Mouse (Mus musculus): ENCODE measurements around the gene Zfp704. TPM values are rescaled to one million over a fixed set of nuclear protein-coding genes. Genes with fewer than 3 reads are reported as not detected.

The Zfp704 gene
- polyA plus RNA-seq (2012; rRNA removed), result 16.7 and 17.3 TPM in 2 replicates

DNA sequence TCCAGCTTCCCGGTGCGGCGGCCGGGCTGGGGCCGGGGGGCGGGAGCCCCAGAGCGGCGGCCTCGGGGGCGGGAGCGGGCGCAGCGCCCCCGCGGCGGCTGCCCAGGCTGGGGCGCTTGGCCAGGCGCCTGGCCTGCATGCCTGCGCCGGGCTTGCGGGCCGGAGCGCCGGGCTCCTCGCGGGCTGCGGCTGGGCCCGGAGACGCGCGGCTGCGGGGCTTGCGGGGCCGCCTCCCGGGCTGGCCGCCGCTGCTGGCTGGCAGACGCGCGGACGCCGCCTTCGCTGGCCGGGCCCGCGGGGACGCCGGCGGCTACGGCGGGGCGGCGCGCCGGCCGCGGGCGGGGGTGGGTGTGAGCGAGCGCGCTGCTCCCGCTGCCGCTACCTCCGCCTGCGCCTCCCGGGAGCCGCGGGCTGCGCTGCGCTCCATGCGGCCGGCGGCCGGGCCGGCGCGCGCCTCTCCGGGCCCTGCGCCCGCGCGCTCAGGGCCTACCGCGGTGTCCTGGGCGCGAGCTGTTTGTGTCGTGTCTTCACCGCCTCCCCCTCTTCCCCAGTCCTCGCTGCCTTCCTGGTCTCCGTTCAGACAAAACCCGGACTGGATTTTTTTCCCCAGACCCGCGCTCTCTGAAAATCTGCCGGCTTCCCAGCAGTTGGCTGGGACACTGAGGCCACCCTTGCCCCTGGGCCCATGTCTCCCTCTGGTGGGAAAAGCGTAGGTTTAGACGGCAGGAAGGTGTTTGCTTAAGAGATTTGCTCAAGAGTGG lies at the start of gene Zfp704:
Zfp704 (minus strand) TSS at position 505 of the 761 bp plus-strand sequence.
- DNase-seq (ENCODE audit: extremely low spot score in 1 of 2, low spot score in 1 of 2), result peak; percentile 81 to 88

DNA sequence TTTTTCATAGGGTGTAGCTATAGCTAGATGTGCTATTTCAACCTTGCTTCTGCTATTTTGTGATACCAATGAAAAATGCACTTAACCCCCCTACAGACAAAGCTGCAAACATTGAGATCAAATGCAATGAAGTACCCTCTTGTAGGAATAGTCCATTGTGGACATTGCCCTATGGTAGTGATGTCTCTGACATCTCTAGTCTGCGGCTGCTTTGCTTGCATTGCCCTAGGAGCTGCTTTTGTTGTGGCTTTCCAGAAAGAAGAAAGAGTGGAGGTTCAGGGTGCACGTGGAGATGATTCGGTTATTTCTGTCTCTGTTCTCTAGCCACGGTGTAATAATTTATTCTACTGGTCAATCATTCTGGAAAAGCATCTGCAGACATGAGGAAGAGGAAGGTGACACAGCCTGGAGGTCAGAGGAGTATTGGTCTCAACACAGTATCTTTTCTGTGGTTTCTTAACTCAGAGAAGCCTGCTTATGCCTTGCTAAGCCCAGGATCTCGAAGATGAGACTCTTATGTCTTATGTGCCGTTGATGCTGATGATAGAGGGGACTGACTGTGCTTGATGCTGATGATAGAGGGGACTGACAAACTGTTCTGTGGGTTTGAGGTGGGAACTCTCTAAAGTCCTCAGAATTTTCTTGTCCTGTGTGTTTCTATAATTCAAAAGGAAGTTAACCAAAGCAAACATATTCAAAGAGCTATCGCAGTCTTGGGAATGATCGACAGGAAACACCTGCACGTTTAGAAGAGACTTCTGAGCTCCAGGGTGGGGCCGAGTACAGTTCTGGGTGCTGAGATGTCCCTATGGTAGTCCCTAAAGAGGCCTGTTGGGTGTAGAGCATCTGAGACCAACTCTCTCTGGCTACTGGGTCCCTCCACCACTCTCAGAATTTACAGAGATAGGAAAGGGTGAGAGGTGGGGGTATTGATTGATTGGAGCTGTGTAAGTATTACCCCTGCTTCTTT lies 23.4 kb upstream of the Zfp704 start:
- DNase-seq (ENCODE audit: extremely low spot score in 1 of 2, low spot score in 1 of 2), result no peak

DNA sequence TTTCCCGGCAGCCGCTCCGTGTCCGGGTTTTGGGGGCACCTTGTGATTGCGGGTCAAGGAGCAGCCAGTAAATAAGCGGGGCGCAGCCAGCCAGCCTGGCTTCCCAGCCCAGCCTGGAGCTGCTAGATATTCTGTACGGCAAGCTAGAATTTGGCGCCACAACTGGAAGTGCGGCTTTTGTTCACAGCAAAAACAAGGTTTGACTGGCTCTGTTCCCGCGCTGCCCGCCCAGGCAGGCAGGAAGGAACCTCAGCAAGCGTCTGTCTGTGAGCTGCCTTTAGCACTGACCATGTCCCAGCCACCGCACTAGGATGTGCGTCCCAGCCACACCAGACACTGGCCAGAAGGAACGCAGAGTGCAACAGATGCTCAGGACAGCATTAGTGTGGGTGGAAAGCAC lies 20.1 kb upstream of the Zfp704 start:
- DNase-seq (ENCODE audit: extremely low spot score in 1 of 2, low spot score in 1 of 2), result peak; percentile 7 to 68

DNA sequence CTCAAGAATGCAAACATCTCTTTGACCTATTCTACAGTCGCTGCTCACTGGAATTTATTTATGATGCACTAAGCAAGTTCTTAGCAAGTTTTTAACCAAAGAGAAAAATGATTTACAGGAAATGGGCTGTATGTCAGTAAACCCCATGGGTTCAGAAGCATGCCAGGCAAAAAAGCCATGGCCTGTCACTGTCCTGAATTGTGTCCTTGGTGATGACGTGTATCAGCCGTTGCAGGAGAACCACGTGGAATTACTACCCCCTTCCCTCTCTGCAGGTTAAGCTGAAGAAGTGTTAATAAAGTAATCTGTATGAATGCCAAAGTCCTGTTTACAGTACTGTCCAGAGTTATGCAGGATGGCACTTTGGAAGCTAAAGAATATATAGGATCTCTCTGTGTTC lies 18.2 kb upstream of the Zfp704 start:
- DNase-seq (ENCODE audit: extremely low spot score in 1 of 2, low spot score in 1 of 2), result no peak

DNA sequence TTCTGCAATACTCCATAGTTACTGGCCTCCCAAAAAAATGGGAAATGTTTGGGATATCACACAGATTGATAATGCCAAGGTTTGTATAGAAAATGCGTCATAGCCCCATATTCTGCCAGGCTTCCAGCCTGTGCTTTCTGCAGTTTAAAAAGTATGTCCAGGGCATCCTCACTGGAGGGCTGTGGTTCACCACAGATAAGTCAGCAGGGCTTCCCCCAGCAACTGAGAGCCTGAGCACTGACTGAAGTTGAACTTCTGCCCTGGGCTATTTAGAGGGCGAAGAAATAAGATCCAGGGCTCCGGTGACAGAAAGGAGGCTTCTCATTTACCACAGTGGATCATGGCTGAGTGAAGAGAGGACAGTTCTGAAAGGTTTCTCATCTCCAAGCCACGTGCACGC lies 16.3 kb upstream of the Zfp704 start:
- no peak for DNase-seq (ENCODE audit: extremely low spot score in 1 of 2, low spot score in 1 of 2)

DNA sequence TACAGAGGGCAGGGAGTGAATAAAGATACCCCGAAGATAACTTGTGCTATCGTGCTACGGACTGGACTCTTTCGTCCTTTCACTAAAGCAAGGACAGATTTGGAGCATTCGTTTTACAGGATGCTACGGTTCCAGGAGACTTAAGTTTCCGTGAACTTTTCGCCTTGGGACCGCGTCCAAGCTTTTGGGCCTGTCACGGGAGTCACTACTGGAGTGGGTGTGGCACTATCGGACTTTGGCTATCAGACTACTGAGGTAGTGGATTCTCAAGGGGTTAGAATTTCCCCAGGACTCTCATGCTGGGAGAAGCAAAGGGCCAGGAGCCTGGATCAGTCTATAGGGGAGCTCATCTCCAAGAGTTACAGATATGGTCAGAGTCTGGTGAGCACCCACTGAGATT lies 10.7 kb upstream of the Zfp704 start:
- no peak for DNase-seq (ENCODE audit: extremely low spot score in 1 of 2, low spot score in 1 of 2)

DNA sequence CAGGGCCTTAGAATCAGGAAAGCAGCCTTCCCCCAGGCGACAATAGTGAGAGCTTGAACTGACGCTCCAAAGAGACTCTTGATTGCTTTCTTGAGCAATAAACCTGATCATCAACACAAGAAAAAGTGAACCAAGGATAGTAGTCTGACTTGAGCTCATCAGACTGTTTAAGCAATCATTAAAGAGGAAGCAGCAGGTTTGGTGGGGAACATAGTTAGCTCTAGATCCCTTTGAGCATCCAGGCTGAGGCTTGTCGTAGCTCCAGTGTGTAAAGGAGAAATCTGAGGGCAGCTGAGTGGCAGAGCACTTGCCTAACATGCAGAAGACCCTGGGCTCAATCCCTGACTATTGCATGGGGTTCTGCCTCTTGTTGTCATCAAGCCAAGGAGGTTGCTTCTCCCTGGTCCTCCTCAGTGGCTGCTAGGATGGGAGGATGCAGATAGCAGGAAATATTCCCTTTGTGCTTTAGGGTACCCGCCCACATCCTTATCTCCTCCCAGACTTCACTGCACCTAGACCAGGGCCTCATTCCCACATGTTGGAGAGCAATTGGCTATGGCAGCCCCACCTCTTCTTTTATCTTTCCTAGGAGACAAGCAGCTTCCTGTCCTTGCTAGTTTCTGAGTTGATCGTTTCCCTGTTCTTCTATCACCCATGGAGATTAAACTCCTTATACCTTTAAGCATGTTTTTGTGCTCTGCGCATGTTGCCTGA lies 9.8 kb upstream of the Zfp704 start:
- no peak for DNase-seq (ENCODE audit: extremely low spot score in 1 of 2, low spot score in 1 of 2)

DNA sequence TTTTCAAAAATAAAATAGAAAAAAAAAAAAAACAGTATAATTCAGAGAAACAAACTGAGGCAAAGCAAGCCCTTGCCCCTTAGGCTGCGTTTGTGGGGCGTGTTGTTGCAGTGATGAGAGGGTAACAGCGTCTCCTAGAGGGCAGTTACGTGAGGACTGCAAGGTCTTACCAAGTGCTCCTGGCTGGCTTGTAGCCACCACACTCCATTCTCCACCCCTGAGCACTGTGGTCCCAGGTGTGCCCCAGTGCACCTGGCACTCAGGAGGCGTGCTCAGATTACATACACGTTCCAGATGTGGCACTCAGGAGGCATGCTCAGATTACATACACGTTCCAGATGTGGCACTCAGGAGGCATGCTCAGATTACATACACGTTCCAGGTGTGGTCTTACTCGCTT lies 7.2 kb upstream of the Zfp704 start:
- no peak for DNase-seq (ENCODE audit: extremely low spot score in 1 of 2, low spot score in 1 of 2)

DNA sequence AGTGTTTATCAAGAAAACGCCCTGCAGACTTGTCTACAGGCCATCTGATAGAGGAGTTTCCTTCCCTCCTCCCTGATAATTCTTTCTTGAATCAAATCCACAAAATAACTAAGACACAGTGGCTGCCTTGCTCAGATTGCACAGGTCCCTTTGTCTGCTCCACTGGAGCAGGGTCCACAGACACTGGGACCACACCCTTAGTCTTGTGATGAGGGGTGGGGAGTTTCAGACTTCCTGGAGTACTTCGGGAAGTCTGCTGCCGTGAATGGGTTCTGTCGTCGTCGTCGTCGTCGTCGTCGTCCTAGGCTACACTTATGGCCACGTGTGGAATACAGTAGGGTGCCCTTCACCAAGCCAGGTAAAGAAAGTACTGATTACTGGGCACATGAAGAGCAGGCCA lies 4.8 kb upstream of the Zfp704 start:
- DNase-seq (ENCODE audit: extremely low spot score in 1 of 2, low spot score in 1 of 2), result no peak

DNA sequence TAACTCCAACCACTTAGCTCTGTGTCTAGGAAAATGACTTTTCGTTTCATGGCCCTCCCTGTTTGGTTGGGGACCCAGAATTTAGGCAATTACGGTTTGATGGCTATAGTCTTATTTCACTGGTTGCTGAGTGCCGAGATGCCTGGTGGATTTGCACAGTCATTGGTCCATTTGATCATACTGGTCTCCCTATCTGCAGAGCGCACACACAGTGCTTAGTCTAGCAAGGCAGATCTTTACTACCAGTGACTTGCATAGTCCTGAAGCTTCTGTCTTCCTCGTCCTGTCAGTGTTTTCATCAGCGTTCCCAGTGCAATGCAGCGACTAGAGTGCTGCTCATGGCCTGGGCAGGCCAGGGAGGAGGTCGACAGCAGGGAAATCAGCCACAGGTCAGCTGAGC lies 4.1 kb upstream of the Zfp704 start:
- no peak for DNase-seq (ENCODE audit: extremely low spot score in 1 of 2, low spot score in 1 of 2)

DNA sequence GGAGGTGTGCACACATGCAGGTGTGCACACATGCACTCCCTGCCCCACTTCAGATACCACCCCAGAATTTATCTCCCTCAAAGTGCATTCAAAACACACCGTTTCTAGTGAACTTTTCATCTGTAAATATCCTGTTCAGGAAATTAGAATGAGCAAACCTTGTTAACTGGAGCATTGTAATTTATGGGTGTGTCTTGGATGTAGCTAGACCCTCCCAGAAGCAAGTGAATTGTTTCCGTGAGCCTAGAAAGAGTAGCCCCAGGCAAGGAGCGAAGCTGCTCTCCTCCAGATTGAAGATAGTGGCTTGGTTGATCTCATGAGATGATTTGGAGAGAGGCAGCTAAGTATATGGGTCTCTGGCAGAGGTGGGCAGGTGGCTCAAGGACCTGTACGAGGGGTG lies 1.3 kb upstream of the Zfp704 start:
- no peak for DNase-seq (ENCODE audit: extremely low spot score in 1 of 2, low spot score in 1 of 2)

DNA sequence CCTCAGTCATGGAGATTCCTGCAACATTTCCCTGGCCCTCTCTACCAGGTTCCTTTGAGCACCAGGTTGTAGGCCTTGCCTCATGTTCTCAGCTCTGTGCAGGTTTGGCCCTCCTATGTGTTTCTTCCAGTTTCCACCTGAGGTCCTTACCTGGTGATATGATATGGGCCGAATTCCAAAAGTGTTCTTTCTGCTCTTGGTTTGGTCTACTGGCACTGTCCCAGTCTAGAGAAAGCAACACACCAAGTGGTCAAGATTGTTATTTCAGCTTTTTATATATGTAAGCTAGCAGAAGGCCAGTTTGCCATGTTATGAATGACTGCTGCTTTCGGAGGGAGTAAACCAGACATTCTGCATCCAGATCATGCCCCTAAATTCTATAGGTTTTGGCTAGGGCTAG lies 541 bp upstream of the Zfp704 start:
- DNase-seq (ENCODE audit: extremely low spot score in 1 of 2, low spot score in 1 of 2), result no peak

DNA sequence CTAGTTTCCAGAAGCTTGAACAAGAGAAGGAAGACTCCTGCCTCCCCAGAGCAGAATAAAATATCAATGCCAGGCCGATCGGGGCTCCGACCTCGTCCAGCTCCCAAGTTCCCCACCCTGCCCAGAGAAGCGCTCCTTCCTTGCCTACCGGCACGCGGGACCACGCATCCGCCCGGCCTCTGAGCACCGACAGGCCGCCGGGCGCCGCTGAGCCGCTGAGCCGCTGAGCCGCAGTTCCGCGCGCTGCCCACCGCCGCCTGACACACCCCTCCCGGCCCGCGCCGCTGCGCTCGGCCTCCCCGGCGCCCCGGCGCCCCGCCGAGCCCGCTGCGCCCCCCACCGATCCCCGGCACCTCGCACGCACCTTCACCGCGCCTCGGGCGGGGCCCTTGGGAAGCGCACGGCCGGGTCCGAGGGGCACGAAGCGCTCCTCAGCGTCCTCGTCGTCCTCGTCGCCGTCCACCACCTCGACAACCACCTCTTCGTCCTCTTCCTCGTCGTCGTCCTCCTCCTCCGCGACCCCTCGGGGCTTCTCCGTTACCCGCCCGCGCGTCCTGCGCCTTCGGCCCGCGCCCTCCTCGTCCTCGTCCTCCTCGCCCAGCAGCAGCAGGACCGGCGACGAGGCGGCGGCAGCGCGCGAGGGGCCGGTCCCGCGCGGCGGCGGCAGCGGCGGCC lies 842 bp downstream of the Zfp704 start:
- DNase-seq (ENCODE audit: extremely low spot score in 1 of 2, low spot score in 1 of 2), result peak in 1 of 2 experiments; percentile 20

DNA sequence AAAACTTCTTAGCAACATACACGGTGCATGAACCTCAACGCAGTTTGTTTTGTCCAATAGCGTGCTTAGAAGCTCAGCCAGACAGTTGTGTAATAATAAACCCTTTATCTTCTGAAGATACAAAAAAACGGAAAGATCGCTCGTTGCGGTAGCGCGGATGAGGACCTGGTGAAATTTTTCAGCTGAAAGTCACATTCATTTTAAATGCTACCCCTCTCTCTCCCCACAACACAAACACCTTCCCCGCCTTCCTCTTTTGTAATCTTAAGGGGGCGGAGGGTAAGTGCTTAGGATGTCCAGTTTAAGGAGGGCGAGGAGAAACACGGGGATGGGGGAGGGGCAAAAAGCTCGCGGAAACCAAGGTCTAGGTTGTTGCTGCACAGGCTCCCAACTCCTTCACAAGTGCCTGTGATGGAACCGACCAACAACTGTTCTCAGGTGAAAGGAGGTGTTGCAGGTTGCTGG lies 1.4 kb downstream of the Zfp704 start:
- peak in 1 of 2 experiments; percentile 40 for DNase-seq (ENCODE audit: extremely low spot score in 1 of 2, low spot score in 1 of 2)

DNA sequence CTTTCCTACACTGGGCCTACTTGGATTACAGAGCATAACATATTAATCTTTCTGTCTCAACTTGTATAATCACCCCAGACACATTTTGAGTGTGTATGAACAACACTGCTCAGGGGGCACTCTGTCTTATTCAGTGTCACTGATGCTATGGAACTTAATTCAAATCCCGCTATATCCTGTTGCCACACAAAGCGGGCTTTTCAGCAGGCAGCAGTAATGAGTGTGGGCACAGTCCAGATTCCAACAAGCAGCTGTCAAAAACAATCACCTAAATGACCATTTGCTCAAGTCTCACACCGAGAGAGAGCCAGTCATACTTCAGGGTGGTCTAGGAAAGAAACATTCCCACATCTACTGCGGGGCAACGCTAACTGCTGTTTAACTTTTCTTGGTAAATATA lies 2.2 kb downstream of the Zfp704 start:
- no peak for DNase-seq (ENCODE audit: extremely low spot score in 1 of 2, low spot score in 1 of 2)

DNA sequence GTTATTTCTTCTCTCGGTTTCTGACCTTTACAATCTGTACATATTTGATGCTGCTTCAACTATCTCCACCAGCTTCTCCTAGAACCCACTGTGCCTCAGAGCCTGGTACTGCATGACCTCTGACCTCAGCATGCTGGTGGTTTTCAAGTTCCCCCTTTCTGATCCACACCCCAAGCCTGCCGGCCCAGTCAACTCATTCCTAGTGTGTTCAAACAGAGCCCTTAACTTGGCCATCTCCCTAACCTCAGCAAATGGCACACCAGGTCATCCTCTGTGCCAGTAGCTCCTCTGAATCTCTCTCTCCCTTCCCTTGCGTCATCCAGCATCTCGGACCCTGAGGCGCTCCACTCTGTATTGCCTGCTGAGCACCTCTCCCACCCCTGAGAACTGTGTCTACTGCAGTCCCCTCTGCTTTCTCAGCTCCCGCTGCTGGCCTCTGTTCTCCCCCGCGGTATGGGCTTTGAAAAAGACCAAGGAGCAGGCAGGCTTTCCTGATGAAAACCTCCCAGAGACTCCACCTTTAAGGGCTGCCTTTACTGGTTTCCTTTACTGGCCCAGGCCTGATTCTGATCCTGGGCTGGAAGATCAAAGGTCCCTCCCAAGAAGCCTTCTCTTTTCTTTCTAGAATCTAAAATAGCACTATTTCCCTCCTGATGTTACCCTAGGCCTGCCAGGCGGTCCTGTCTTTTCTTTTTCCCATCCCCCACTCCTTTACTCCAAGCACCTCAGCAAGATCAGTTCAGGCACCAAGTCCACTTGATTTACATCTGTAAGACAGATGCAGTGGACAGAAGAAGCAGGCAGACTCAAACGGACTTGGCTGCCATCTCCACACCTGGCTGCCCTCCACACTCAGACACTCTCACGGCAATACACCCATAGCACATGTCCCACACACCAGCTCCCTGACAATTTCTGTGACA lies 3.8 kb downstream of the Zfp704 start:
- no peak for DNase-seq (ENCODE audit: extremely low spot score in 1 of 2, low spot score in 1 of 2)

DNA sequence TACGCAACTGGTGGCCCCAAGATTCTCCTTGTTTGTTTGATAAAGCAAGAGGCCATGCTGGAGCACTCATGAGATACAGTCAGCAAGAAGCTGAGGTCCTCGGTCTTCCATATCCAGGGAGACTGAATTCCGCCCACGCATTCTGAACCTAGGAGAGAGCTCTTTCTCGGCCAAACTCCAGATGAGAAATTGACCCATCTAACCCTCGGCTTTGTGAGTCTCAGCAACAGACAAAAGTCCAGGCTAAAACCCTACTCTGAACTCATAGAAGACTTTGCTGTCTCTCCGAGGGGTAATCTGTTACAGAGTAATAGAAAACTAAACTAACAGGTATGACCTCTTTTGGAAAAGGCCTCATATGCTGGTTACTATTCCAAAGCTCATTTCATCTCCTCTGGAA lies 4.9 kb downstream of the Zfp704 start:
- DNase-seq (ENCODE audit: extremely low spot score in 1 of 2, low spot score in 1 of 2), result no peak

DNA sequence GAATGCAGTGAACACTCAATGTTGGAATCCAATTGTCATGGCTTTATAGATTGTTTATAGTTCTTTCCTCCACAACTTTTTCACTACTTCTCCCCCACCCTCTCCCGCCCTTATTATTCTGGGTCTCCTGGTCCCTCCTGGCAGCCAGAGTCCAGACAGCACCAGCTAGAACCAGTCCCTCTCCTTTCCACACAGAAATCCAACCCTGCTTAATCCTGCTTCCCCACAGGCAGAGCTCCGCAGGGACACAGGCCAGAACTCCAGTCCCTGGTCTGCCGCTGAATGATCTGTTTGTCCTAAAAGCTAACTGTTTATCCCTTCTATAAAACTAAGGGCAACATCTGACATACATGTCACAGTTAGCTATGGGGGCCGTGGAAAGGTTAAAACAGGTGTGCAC lies 6.0 kb downstream of the Zfp704 start:
- DNase-seq (ENCODE audit: extremely low spot score in 1 of 2, low spot score in 1 of 2), result no peak

DNA sequence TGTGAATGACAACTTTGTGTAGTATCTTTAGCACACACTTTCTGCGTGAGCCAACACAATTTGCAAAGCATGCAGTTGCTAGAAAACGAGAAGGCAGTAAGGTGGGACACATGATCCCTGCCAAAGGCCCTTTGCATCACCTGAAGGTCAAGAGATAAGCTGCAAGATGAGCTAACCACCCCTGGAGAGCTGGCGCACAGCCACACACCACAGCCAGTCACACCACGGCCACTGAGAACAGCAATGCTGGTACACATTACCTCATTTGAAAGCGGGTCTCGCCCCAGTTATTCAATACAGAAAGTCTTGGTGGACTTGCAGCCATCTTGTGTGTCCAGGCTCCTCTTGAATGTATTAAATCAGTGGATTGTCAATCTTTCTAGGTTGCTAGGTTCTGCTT lies 9.3 kb downstream of the Zfp704 start:
- no peak for DNase-seq (ENCODE audit: extremely low spot score in 1 of 2, low spot score in 1 of 2)
